Mouse (Mus musculus): ENCODE results near the gene Skap1. TPM values are rescaled to one million over a fixed set of nuclear protein-coding genes. Genes with fewer than 3 reads are reported as not detected.

The Skap1 gene
- polyA plus RNA-seq, 1 experiment: not detected

DNA sequence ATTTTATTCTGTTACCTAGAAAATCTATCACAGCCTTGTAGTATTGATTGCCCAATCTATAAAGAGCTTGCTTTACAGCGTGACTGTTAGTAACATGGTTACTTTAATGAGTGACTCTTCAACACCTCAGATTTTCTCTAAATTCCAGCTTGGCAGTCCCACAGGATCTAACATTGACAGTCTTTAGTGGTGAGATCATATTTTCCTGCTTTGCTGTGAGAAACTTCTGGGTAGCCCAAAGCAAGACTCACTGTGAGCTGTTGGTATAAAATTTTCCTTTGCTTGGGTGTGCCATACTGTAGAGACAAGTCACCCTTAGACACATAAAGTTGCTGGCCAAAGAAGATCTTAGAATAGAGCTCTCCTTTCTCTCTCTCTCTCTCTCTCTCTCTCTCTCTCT is 261.4 kb downstream of the Skap1 start:
- no peak for TF ChIP-seq GATA1 (IDR thresholded peaks at IDR 0.05; ENCODE audit: low read length)

DNA sequence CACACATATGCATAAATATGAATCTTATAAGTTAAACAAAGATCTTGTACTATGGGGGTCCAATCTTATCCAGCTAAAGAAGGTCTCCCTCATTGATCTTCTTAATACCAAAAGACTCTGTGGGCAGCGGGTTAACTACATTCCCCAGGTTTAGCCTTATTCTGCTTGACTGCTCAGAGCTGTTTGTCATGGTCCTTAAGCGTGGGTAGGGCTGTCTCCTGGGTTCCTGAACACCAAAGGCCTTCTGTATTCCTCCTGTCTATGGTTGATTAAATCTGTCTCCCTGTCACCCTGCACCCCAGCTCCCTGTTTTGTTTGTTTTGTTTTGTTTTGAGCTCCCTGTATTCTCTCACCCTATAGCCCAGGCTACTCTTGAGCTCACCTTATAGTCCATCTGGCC is 264.2 kb downstream of the Skap1 start:
- no peak for TF ChIP-seq GATA1 (IDR thresholded peaks at IDR 0.05; ENCODE audit: low read length)

DNA sequence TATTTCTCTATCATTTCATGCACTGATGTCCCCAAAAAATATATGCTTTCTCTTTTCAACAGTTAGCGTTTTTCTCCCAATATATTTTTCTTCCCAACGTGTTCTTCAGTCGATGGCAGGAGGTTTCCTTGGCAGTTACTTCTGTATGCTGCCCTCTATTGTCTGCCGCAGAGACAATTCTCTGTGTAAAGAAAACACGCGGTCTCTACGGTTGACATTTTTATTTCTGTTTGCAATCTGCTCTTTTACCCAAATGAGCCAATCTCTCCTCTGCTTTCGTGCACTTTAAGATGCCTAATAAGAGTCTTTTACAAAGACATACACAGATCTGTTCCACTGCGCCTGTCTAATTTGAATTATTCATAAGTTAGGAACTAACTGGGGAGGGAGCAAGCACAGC is 265.1 kb downstream of the Skap1 start:
- no peak for TF ChIP-seq GATA1 (IDR thresholded peaks at IDR 0.05; ENCODE audit: low read length)

DNA sequence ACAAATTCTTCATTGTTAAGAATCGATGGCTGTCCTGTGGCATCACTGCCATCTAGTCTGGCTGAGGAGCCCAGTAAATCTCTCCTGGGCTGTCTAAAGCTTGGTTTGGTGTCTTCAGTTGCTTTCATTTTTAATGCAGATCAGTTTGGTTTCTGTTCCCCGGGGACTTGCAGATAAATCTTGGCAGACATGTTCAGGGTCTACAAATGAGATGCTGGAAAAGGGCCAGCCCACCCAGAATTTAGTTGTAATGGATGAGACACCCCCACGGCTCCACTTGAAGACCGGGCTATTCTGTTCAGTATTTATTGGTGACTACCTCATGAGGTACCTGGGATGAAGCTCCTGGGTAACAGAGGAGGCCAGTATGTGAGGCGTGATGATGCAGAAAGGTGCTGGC is 265.9 kb downstream of the Skap1 start:
- no peak for TF ChIP-seq GATA1 (IDR thresholded peaks at IDR 0.05; ENCODE audit: low read length)

DNA sequence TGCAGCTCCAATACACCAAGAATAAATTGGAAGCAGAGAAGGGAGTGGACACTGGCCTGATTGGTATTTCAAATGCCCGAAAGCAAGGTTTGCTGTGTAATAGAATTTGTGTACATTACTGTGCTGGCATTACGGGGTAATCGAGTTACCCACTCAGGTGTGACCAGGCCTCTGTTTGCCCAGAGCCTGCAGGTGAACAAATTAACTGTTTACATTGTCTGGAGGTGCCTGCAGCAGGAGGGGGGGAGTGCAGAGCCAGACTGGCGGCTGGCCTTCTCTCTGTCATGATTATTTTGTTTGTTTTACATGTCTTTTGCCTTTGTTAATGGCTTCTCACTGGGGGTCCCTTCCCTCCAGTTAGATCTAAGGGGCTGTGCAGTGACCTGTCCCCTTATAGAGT is 268.3 kb downstream of the Skap1 start:
- no peak for TF ChIP-seq GATA1 (IDR thresholded peaks at IDR 0.05; ENCODE audit: low read length)

DNA sequence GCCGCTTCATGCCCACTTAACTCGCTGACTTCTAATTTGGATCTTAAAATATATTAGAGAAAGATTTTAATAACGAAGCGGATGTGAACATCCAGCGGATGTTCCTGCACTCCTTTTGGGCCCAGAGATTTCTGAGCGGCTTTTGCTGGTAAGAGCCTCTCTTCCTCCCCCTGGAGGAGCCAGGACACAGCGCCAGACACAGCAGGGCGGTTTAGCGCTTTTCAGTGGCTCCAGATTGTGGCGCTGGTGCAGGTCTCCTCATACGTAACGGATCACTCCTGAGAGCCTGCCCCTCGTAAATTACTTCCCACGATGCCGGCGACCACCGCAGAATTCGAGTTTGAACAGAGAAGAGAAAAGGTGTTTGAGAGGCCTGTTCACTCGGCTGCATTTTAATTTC is 271.5 kb downstream of the Skap1 start:
- TF ChIP-seq GATA1 (IDR thresholded peaks at IDR 0.05; ENCODE audit: low read length): no peak

DNA sequence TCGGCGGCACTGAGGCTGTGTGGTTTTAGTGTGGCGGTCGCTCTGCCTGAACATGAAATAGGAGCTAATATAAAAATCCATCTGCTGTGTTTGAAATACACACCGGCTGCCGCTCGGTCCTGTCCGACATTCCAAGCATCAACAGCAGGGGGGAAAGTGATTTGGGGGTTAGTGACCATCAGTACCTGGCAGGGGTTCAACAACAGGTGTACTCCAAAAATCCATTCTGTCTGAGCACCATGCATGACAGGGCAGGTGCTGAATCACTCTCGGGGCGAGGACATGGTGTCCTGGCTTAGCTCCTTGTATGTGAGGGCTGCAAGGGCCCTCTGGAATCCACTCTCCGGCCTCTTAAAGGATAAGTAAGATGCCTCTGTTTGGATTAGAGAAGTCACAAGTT is 272.0 kb downstream of the Skap1 start:
- TF ChIP-seq GATA1 (IDR thresholded peaks at IDR 0.05; ENCODE audit: low read length): no peak

DNA sequence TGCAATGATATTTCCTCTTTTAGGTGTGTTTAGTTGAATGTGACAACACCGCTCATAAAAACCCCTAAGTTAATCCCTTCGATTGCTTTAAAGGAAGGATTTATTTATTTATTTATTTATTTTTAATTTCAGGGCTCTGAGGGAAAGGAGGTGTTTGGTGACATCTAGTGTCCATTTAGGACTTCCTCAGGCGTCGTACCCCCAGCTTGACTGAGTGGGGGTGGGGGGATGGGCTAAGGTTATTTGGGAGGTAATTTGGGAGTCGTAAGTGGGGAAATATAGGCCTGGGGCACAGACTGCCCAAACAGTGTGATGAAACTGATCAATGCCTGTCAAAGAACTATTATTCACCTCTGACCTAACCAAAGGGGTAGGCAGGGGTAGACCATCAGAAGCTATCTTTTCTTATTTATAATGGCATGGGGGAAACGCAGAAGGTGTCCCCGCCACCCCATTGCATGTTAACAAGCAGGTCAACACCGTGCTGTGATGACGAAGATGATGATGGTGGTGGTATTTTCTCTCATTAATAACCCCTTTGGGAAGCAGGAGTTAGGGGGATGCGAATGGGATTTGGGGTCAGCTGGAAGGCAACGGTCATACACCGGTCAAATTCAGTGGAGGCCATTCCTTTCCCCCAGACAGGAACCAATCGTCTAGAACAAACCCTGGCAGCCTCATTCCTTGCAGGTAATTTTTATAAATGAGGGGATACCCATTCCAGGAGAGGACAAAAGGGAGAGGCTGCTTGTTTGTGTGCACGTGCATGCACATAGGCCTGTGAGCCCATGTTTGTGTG is 273.5 kb downstream of the Skap1 start:
- no peak for TF ChIP-seq GATA1 (IDR thresholded peaks at IDR 0.05; ENCODE audit: low read length)

DNA sequence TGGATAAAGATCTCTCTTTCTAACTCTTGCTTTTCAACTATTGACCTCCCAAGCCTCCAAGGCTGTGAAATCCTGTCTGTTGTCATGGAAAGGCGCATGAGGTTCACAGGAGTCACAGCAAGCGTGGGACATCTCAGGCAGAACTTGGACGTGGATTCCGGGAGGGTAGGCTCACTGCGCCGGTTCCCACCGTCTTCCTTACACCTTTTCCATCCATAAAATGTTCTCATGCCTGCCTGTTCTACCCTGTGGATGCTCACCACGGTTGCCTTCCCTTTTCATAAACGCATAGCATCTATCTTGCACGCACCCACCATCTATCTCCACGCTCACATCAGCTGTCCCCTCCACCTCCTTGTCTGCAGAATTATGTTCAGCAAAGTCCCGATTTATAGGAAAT is 276.4 kb downstream of the Skap1 start:
- TF ChIP-seq GATA1 (IDR thresholded peaks at IDR 0.05; ENCODE audit: low read length): no peak

DNA sequence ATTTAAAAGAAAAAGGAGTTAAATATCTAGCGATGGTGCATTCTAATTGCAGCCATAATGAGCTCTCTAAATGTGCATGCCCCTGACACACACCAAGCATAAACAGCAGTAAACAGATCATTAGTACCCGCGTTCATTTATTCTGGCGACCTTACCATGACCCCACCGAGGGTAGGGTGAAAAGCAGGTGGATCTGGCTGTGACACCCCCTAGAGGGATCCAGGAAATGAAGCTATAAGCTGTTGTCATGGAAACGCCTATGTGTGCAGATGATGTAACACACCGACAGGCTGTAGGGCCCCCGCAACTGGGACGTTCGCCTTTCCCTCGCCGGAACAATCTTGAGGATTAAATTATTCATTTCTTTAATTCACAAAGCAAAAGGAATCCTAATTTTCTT is 277.6 kb downstream of the Skap1 start:
- no peak for TF ChIP-seq GATA1 (IDR thresholded peaks at IDR 0.05; ENCODE audit: low read length)

DNA sequence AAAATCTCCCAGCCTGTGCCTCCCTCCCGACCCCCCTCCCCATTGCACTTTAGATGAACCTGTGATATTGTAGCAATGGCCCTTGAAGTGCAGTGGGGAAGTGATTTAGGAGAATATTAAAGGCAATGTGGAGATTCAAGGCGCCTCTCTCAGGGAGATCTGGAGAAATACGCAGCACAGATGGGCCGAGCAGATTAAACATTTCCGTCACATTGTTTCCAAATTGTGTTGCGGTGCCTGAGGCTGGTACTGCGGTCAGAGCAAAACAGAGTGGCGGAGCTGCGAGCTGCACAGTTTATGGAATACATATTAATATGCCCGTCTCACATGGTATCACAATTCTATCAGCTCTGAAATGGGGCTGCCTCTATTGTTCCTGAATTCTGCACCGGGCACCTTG is 278.6 kb downstream of the Skap1 start:
- TF ChIP-seq GATA1 (IDR thresholded peaks at IDR 0.05; ENCODE audit: low read length): no peak

DNA sequence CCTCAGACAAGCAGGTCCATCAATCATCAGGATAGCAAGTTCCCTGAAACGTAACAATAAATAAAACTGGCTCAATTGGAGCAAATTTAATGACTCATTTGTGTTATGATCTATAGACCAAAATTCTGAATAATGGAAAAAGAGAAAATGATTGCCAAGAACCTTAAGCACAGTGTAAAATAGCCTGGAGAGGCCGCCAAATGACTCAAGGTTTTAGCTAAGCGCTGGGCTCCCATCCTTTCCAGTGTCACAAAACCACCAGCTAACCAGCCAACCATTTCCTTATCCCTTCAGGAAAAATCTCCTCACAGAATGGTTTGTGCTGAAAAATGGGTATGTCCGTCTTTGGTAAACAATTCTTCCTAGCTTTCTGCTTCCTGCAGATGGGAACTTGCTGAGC is 279.5 kb downstream of the Skap1 start:
- no peak for TF ChIP-seq GATA1 (IDR thresholded peaks at IDR 0.05; ENCODE audit: low read length)

DNA sequence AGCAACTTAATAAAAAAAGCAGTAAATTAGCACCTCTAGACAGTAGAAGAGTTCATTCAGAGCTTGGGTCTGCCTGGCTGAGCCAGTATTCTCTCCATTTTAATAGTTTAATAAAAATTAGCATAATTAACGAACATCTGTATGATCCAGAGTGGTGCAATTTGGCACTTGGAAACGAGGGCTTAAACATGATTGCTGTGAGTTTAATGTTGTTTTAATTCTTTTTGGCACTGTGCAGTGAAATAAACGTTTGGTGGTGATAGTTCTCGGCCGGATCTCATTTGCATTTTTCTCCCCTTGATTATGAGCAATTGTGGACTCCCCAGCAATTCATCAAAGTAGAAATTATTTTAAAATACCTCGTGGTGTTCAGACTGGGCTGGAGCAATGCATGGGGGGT is 282.3 kb downstream of the Skap1 start:
- no peak for TF ChIP-seq GATA1 (IDR thresholded peaks at IDR 0.05; ENCODE audit: low read length)

DNA sequence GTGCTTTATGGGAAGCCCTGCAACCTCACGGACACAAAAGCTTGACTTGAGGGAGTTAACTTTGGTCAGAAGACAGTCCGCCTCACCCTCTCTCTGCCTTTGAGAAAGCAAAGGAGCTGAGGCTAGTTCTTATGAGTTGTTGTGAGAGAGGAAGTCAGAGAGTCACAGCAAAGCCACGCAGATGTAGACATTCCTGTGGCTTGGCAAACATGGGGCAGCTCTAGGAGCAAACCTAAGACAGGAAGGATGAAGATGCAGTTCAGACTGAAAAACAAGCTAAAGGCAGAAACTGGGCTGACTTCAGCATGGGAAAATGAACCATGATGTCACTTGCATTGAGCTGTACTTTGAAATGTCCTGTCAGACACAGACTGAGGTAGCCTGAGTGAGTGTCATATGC is 283.2 kb downstream of the Skap1 start:
- TF ChIP-seq GATA1 (IDR thresholded peaks at IDR 0.05; ENCODE audit: low read length): no peak

DNA sequence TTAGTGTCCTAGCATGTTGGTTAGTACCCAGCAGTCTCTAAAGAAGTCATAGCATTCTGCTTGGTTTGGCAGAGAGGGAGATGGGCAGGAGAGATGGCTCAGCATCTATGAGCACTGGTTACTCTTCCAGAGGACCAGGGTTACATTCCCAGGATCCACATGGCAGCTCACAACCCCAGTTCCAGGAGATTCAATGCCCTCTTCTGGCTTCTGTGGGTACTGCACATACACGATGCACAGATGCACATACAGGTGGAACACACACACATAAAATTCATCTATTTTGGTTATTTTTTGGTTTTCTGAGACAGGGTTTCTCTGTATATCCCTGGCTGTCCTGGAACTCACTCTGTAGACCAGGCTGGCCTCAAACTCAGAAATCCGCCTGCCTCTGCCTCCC is 290.9 kb downstream of the Skap1 start:
- no peak for TF ChIP-seq GATA1 (IDR thresholded peaks at IDR 0.05; ENCODE audit: low read length)

DNA sequence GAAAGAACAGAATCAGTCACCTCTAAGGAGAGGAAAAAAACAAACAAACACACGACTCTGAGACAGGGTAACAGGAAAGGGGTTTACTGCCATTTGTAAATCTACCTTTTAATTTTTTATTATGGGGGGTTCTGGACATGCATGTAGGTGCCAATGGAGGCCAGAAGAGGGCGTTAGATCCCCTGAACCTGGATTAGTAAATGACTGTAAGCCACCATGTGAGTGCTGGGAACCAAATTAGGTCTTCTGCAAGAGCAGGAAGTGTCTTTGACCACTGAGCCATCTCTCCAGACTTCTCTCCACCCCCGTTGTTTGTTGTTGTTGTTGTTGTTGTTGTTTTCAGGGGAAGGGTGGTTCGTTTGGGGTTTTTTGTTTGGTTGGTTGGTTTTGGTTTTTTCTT is 293.0 kb downstream of the Skap1 start:
- TF ChIP-seq GATA1 (IDR thresholded peaks at IDR 0.05; ENCODE audit: low read length): no peak

DNA sequence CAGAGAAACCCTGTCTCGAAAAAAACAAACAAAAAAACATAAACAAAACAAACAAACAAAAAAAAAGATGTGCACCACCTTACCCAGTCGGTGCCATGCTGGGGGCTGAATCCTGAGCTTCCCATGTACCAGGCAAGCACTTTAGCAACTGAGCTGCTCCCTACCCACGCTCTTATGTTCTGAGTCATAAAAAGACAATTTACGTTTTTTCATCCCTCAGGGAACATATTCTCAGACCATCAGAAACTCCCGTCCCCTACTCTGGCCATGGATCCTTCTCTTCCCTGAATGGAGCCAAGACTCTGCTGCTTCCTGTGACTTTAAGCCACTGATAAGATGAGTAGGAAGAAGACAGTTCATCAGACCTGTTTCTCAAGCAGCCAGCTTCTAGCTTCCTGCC is 294.0 kb downstream of the Skap1 start:
- TF ChIP-seq GATA1 (IDR thresholded peaks at IDR 0.05; ENCODE audit: low read length): no peak

DNA sequence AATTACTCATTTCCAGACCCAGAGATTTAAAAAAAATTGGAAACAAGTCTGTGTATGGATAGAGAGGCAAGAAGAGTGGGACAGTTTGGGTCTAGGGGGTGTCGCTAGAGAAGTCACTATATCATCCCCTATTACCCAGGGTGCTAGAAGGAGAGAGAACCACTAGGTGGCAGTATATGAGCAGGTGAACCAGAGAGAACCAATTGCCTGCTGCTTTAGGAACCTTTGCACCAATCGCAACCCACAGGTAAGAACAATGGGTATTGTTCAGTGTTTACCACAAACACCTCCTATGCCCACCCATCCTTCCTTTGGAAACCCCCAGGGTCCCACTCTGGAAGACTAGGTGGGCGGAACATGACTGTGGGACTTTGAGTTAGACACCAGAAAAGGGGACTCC is 295.6 kb downstream of the Skap1 start:
- TF ChIP-seq GATA1 (IDR thresholded peaks at IDR 0.05; ENCODE audit: low read length): no peak
